8 mouse cellular contexts compared by ENCODE assay signal in the genomic region with DNA sequence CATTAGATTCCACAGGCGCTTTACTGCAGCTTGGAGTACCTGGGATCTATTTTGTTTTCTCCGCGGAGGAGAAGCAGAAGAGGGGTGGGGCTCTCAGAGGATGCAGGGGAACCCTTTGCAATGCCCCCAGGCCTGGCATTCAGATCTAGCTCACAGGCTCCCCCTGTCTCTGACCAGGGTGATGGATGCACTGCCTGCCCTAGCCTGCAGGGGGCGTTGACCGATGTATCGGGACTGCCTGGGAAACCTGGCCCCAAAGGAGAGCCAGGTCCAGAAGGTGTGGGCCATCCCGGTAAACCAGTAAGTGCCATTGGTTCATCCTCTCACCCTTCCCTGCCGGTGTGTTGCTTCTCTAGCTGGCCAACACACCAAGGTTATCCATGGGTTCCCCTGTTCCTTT. TPM values are rescaled to one million over a fixed set of nuclear protein-coding genes. Genes with fewer than 3 reads are reported as not detected.
DNase-seq lines count a peak whose midpoint lies in the region; ATAC-seq lines count a peak whose summit lies in the region.

No protein-coding gene starts in this region.

- DNase-seq in gastrocnemius, adult 18-20 months (ENCODE audit: low spot score), result peak; percentile 21
- DNase-seq in gastrocnemius, postnatal 36 days, result no peak
- peak; percentile 64 for DNase-seq in 3T3-L1 (ENCODE audit: low read depth, low spot score)
- peak; percentile 41 to 46 for DNase-seq in adrenal gland, adult 18-20 months (ENCODE audit: low spot score in 2 of 2)
- DNase-seq in induced T-regulatory cell, adult 2 months (ENCODE audit: low read depth), result peak; percentile 56
- peak; percentile 59 for DNase-seq in retina, postnatal 1 day
- no peak for DNase-seq in right cerebral cortex, postnatal 25 days

- ATAC-seq in activated CD4-positive, CD25-positive, alpha-beta regulatory T cell, adult 4 months, result no peak

- intact Hi-C loops in gastrocnemius, postnatal 36 days (cut with DNase I), result no loop called here

RNA-seq across cellular contexts. Expression of a gene that starts 19.2 kb away (rescaled TPM):
- 1 to 10 TPM; 2.5 to 2.9 TPM for total RNA-seq in gastrocnemius, adult 18-20 months (2021)
- 1 to 10 TPM; 6.9 to 7.7 TPM for total RNA-seq in gastrocnemius, postnatal 36 days (2021)
- 10 to 100 TPM; 13.2 to 14.7 TPM for total RNA-seq in adrenal gland, adult 18-20 months (2021)
- polyA plus RNA-seq in activated CD4-positive, CD25-positive, alpha-beta regulatory T cell, adult 4 months (2017; shearing (Covaris generic)), result not detected

RNA-seq across cellular contexts. Expression of a gene that starts 35.5 kb away (rescaled TPM):
- 10 to 100 TPM; 33.7 to 38.6 TPM for total RNA-seq in gastrocnemius, adult 18-20 months (2021)
- 10 to 100 TPM; 32.0 to 34.3 TPM for total RNA-seq in gastrocnemius, postnatal 36 days (2021)
- 10 to 100 TPM; 74.1 to 79.0 TPM for total RNA-seq in adrenal gland, adult 18-20 months (2021)
- polyA plus RNA-seq in activated CD4-positive, CD25-positive, alpha-beta regulatory T cell, adult 4 months (2017; shearing (Covaris generic)), result 10 to 100 TPM; 28.6 to 41.4 TPM

Comparison
In these comparisons a context has a peak if more than half of its experiments do, and no peak if none do; other contexts are left out.
1. DNase-seq: peak in gastrocnemius, adult 18-20 months (single experiment), 3T3-L1 (single experiment), adrenal gland, adult 18-20 months (2 of 2), induced T-regulatory cell, adult 2 months (single experiment) and retina, postnatal 1 day (single experiment); none in gastrocnemius, postnatal 36 days (0 of 2) and right cerebral cortex, postnatal 25 days (single experiment).